Mouse (Mus musculus) limb, embryonic 10.5 days (tissue): Measurements from ENCODE around the gene Megf11. TPM values are rescaled to one million over a fixed set of nuclear protein-coding genes. Genes with fewer than 3 reads are reported as not detected.
A peak's percentile ranks its signal among the peaks of the same experiment; 100 is the strongest.
"Not testable (repeated sequence)": the region's sequence is repeated elsewhere in the genome, so short reads cannot be mapped to it uniquely, and the experiment has no call there.

ENCODE experiments used
- DNase-seq: peaks from one replicate; pipeline ENCODE4 v3.0.0-alpha.2; 2017; ENCODE audit warnings: low spot score
- H3K27ac ChIP-seq: fragments of 300-500 bp; sonication (generic); 2 replicates; pipeline ENCODE4 v1.5.1; 2016; ENCODE audit warnings: mild to moderate bottlenecking
- H3K27me3 ChIP-seq: fragments of 300-500 bp; sonication (generic); 2 replicates; pipeline ENCODE4 v1.6.1; 2016; ENCODE audit warnings: low read depth, mild to moderate bottlenecking; ENCODE audit not compliant: poor library complexity, severe bottlenecking
- H3K36me3 ChIP-seq: fragments of 300-500 bp; sonication (generic); 2 replicates; pipeline ENCODE4 v1.6.1; 2016; ENCODE audit warnings: mild to moderate bottlenecking, moderate library complexity
- H3K4me1 ChIP-seq: fragments of 300-500 bp; sonication (generic); 2 replicates; pipeline ENCODE4 v1.6.1; 2016
- H3K4me3 ChIP-seq: fragments of 300-500 bp; sonication (generic); 2 replicates; pipeline ENCODE4 v1.5.1; 2016; ENCODE audit warnings: mild to moderate bottlenecking, moderate library complexity
- H3K9me3 ChIP-seq: fragments of 300-500 bp; sonication (generic); replicated peaks from 2 replicates; pipeline ENCODE4 v1.6.1; 2016; ENCODE audit warnings: mild to moderate bottlenecking
- WGBS: fragments of 180-500 bp; shearing (Covaris S2); methylation state at CpG from one replicate; pipeline ENCODE4 v1.1.7; 2016; 5-methylcytosine and 5-hydroxymethylcytosine counted together
- polyA plus RNA-seq: library from polyadenylated mRNA; unstranded; fragments of >200 nt; fragmentation: Nextera tagmentation; extraction: Ambion mirVana; gene quantifications from 2 replicates; pipeline ENCODE4 v1.2.1, GENCODE M21; 2016

The Megf11 gene
- polyA plus RNA-seq, 1 experiment from 2014 or later = 1.7 TPM

DNA sequence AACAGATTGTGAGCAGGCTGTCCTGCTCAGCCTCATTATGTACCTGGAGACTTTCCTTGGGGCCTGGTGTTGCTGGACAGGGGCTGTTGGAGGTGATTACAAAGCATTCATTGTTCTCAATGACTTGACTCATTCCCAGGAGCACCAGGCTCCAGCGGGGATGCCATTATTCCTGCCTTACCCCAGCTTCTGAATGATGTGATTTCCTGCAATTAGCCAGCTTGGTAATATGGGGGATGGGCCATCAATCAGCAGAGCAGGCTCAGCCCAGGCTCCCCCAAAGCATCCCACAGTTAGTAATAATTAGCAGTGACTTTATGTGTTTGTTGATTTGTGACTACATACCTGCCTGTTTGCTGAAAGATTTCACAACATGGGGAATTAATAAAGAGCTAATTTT is 279.2 kb downstream of the Megf11 start:
- 11% methylated on average over 1 of the region's 1 CpGs for WGBS
- peaks cover 70% of the 10 kb centered on the region for H3K4me1 ChIP-seq
- peaks cover 24% of the 10 kb centered on the region for H3K27me3 ChIP-seq
- H3K27ac ChIP-seq = no peak overlapping the region
- no peaks in the 10 kb centered on the region for H3K36me3 ChIP-seq
- no peaks in the 10 kb centered on the region for H3K9me3 ChIP-seq
- DNase-seq = peak; percentile 47
- H3K4me3 ChIP-seq = no peak overlapping the region

DNA sequence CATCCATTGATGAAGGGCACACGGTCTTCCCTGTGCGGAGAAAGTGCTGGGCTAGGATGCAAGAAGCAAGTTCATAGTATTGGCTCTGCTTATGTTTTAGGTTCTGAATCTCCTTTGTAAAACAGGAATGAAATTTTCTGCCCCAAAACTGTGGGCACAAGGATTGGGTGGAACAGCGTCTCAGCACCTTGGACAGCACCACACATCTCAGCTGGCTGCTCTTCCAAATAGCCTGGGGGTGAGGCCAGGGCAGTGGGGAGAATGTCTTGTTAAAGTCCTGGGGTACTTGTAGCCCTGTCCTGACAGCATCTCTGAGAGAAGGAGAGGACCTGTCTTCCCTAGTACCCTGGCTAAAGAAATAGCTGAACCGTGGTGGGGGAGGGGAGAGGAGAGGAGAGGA is 281.1 kb downstream of the Megf11 start:
- WGBS = 27% methylated on average over 4 of the region's 4 CpGs
- DNase-seq = peak; percentile 81

DNA sequence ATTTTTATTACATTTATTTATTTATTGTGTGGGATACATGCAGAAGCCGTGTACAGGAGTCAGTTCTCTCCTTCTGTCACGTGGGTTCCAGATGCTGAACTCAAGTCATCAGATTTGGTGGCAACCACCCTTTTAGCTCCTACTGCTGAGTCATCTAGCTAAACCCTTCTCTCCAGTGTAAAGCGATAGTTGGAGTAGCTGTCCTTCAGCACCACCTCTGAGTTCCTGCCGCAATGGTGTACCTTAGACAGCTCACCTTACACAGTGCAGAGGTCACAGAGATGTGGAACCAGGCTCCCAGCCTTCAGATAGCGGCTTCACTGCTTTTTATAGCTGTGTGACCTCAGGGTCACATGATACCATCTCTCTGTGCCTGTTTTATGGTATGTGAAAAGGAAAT is 282.1 kb downstream of the Megf11 start:
- H3K27ac ChIP-seq = no peak overlapping the region
- no peaks in the 10 kb centered on the region for H3K36me3 ChIP-seq
- WGBS = 15% methylated on average over 5 of the region's 5 CpGs
- H3K4me1 ChIP-seq = peaks cover 51% of the 10 kb centered on the region
- H3K9me3 ChIP-seq = no peaks in the 10 kb centered on the region
- H3K4me3 ChIP-seq = no peak overlapping the region
- peaks cover 21% of the 10 kb centered on the region for H3K27me3 ChIP-seq
- DNase-seq = peak; percentile 64

More for the DNA sequence above, 281.1 kb downstream of the Megf11 start:
- Histone ChIP-seq H3K4me1 (peaks cover 56% of the 10 kb centered on the region), H3K9me3 (no peaks in the 10 kb centered on the region), H3K36me3 (no peaks in the 10 kb centered on the region), H3K27ac (no peak overlapping the region), H3K27me3 (peaks cover 25% of the 10 kb centered on the region), H3K4me3 (no peak overlapping the region)

DNA sequence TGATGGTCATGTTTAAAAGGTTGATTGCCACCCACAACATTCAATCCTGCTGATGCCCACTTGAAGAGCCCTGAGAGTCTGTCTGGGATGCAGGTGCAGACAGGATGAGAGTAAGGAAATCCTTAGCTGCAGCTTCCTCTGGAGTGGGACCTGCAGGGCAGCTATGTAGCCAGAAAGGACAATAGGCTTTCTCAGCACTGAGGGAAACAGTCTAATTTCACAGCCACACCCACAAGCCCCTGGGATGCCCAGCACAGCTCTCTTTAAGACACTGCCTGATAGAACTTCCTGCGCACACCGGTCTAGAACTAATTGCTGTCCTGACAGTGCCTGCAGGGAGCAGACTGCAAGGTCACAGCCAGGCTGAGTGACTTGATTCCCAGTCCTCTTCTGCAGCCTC is 282.6 kb downstream of the Megf11 start:
- Histone ChIP-seq H3K4me3 (no peak overlapping the region), H3K4me1 (peaks cover 51% of the 10 kb centered on the region), H3K9me3 (no peaks in the 10 kb centered on the region), H3K27me3 (peaks cover 21% of the 10 kb centered on the region), H3K27ac (no peak overlapping the region), H3K36me3 (no peaks in the 10 kb centered on the region)
- 74% methylated on average over 2 of the region's 2 CpGs for WGBS
- DNase-seq = no peak

DNA sequence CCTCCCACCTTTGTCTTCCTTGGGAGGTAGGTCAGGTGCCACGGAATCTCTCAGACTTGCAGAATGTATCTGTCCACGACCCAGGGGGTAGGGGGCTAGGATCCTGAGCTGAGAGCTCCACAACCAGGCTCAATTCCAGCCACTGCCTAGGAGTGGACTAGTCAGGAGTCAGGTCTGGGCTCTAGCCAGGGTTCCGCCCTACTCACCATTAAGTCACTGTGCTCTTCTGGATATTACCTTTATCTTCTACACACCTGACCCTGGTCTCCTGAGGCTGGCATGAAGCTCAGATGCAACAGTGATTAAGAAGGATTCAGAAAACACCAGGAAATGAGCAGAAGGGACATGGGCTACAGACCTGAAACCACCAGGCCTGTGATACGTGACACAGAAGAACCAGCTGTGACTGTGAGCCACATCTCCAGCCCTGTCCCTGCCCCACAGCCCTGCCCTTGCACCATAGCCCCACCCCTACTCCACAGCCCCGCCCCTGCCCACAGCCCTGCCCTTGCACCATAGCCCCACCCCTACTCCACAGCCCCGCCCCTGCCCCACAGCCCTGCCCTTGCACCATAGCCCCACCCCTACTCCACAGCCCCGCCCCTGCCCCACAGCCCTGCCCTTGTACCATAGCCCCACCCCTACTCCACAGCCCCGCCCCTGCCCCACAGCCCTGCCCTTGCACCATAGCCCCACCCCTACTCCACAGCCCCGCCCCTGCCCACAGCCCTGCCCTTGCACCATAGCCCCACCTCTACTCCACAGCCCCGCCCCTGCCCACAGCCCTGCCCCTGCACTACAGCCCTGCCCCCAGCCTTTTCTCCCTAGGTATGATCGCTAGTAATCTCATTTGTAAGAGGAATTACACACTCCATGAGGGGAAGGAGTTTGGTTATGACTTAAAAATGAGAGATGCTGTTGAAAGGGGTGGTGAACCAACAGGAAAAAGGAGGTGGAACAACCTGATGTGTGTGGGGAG is 286.2 kb downstream of the Megf11 start:
- WGBS = 31% methylated on average over 9 of the region's 11 CpGs
- not testable (repeated sequence) for H3K9me3 ChIP-seq, H3K4me3 ChIP-seq, H3K36me3 ChIP-seq, H3K27ac ChIP-seq, DNase-seq
- H3K4me1 ChIP-seq = peaks cover 37% of the 10 kb centered on the region
- H3K27me3 ChIP-seq = peaks cover 15% of the 10 kb centered on the region

DNA sequence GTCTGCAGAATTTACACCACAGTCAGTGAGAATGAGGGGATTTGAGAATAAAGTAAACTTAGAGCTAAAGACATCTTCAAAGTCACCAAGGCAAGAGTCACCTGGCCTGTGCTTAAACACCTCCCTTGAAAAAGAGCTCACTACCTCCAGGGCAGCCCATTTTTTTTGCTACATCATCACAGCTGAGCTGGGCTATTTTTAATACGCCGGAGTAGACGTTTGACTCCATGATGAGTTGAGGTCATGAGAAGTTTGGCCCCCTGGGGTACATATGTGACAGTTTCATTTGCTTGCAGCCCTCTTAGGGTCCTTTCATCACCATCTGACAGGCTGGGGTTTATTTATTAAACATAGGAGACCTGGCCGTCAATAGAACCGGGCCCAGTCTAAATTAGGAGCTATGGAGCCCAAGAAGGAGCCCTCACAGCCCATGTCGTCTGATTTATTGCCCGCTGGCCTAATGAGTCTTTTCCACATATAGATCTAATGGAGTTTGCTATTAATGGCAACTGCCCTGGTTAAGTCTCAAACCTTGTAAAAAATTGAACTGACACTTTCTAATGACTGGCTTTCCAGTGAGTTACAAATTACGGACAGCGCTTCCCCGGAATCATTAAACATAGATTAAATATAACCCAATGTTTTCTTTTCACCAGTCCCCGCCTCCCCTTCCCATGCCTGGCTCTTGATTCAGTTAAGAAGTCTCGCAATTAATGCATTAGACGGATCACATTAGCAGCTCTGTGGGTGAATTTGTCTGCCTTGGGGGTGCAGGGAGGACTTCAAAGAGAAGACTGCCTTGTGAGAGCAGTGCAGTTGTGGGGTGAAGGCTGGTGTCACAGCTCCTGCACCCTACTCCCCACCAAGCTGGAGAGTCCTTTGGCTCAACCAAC is 301.9 kb downstream of the Megf11 start:
- H3K4me1 ChIP-seq = peaks cover 56% of the 10 kb centered on the region
- peak; percentile 63 for DNase-seq
- 44% methylated on average over 13 of the region's 13 CpGs for WGBS
- peaks cover 65% of the 10 kb centered on the region for H3K27me3 ChIP-seq
- H3K36me3 ChIP-seq = no peaks in the 10 kb centered on the region
- no peak overlapping the region for H3K4me3 ChIP-seq
- H3K27ac ChIP-seq = peak overlapping the region; percentile 50; the same call in 1 of the 2 replicates
- H3K9me3 ChIP-seq = no peaks in the 10 kb centered on the region

DNA sequence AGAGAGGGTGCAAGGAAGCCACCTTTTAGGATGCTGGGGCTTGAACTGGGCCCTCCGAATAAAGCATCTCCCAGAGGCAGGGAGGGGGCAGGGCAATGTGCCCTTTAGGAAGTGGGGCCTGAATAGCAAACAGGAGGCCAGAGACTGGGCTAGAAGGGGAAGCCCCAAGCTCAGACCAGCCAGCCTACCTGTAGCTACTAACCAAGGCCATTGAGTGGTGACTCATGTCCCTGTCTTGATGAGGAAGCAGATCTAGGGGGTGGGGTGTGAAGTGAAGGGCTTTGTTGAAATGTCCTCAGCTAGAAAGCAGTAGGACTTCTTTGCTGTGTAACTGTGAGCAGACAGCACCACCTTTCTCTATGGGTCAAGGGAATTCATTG is 302.6 kb downstream of the Megf11 start:
- 32% methylated on average over 1 of the region's 1 CpGs for WGBS
- H3K36me3 ChIP-seq = no peaks in the 10 kb centered on the region
- no peaks in the 10 kb centered on the region for H3K9me3 ChIP-seq
- H3K27me3 ChIP-seq = peaks cover 62% of the 10 kb centered on the region
- H3K4me1 ChIP-seq = peaks cover 52% of the 10 kb centered on the region
- no peak for DNase-seq
- H3K4me3 ChIP-seq = no peak overlapping the region
- peak overlapping the region; percentile 50; the same call in 1 of the 2 replicates for H3K27ac ChIP-seq

DNA sequence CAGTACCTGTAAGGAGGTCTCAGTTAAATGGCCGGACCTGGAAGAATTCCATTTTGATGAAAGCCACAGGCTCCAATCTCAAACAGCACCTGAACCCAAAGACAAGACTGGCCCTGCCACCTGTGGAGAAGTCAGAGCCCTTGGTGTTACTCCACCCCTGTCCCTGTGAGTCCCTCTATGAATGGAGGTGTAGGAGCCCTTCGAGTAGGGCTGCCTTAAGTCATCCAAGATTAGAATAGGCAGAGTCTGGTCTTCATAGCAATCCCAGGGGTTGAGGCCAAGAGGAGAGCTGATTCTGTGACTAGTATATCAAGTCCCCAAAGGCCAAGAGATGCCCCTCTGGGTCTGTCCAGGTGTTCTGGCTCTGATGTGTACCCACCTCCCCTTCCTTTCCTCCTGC is 305.3 kb downstream of the Megf11 start:
- peaks cover 41% of the 10 kb centered on the region for H3K27me3 ChIP-seq
- peaks cover 33% of the 10 kb centered on the region for H3K4me1 ChIP-seq
- H3K36me3 ChIP-seq = peaks cover 13% of the 10 kb centered on the region
- 84% methylated on average over 2 of the region's 2 CpGs for WGBS
- DNase-seq = no peak
- no peak overlapping the region for H3K27ac ChIP-seq
- H3K9me3 ChIP-seq = no peaks in the 10 kb centered on the region
- no peak overlapping the region for H3K4me3 ChIP-seq

DNA sequence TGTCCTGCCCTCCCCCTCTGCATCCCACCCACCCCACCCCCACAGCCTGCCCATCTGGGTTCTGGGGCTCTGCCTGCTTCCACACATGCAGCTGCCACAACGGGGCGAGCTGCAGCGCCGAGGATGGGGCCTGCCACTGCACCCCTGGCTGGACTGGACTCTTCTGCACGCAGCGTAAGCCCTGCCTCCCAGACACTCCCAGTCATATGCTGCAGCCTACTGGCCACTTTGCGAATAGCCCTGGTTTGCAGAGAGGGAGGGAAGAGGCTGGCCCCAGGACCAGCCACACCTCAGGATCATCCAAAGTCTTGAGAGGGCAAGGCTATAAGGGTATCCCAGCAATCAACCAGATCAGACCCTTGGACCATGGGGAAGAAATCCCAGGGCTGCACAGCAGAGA is 305.8 kb downstream of the Megf11 start:
- Histone ChIP-seq H3K27ac (no peak overlapping the region), H3K4me1 (peaks cover 29% of the 10 kb centered on the region), H3K27me3 (peaks cover 36% of the 10 kb centered on the region), H3K9me3 (no peaks in the 10 kb centered on the region), H3K4me3 (no peak overlapping the region), H3K36me3 (peaks cover 13% of the 10 kb centered on the region)
- WGBS = 4% methylated on average over 7 of the region's 7 CpGs
- peak; percentile 73 for DNase-seq

DNA sequence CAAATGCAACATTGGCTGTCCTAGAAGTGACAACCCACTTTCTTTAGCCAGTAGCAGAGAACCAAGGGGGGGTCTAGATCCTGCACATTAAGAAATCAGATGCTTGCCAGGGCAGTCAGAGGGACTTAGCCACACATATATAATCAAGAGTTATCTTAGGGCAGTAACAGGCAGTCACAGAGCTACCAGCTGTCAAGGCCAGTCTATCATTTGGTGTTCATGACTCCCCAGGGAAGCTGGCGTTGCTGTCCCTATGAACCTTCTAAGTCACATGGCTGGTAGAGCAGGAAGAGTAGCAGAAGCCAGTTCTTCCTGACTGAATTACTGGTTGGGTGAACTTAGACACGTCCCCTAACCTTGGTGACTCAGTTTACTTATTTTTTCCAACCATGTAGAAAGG is 307.7 kb downstream of the Megf11 start:
- no peak overlapping the region for H3K4me3 ChIP-seq
- 74% methylated on average over 2 of the region's 2 CpGs for WGBS

DNA sequence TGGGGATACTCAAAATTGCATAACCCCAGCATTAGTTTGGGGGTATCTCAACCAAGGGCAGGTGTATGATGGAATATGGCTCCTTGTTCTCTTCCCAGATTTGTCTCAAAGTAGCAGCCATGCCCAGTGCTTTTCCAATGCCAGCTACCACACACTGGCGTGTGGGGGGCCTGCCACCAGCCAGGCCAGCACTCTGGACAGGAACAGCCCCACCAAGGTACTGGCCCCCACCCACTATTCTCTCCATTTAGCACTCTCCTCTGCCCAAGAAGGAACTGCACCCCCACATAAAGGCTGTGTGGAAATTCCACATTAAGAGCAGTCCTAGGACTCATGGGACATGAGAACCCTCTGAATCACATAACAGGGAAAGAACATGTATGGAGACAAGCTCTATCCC is 309.8 kb downstream of the Megf11 start:
- peaks cover 16% of the 10 kb centered on the region for H3K27me3 ChIP-seq
- no peak for DNase-seq
- peaks cover 6% of the 10 kb centered on the region; the same call in 1 of the 2 replicates for H3K4me1 ChIP-seq
- H3K4me3 ChIP-seq = no peak overlapping the region
- H3K36me3 ChIP-seq = peaks cover 13% of the 10 kb centered on the region
- H3K27ac ChIP-seq = no peak overlapping the region
- H3K9me3 ChIP-seq = no peaks in the 10 kb centered on the region
- 90% methylated on average over 1 of the region's 1 CpGs for WGBS

More for the DNA sequence above, 307.7 kb downstream of the Megf11 start:
- Histone ChIP-seq H3K36me3 (peaks cover 13% of the 10 kb centered on the region), H3K27ac (no peak overlapping the region), H3K4me1 (peaks cover 13% of the 10 kb centered on the region), H3K27me3 (peaks cover 34% of the 10 kb centered on the region), H3K9me3 (no peaks in the 10 kb centered on the region)
- no peak for DNase-seq

DNA sequence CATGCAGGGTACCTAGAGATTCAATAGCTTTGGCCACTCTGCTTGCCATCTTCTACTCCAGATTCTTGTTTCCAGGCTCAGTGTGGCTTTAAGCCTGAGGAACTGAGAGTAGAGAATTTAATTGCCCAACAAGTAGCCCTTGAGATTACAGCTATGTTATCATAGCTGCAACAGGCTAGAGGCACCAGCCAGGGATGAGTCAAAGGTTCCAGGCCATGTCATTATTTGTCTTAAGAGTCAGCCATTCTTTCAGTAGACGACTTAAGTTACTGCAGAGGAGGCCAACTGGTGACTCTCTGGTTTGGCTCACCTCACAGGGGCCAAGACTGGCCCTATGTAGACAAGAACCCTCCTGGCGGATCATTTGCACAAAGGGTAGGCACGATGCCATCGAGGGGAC is 311.0 kb downstream of the Megf11 start:
- Histone ChIP-seq H3K27me3 (peaks cover 8% of the 10 kb centered on the region; the same call in 1 of the 2 replicates), H3K9me3 (no peaks in the 10 kb centered on the region), H3K4me1 (0 out of 2 replicates have a peak, but pooled peaks cover 2% of the 10 kb centered on the region), H3K36me3 (peaks cover 13% of the 10 kb centered on the region), H3K4me3 (no peak overlapping the region), H3K27ac (no peak overlapping the region)
- DNase-seq = no peak
- 91% methylated on average over 4 of the region's 4 CpGs for WGBS
